Mouse (Mus musculus) CD4-positive, CD25-positive, alpha-beta regulatory T cell, adult 9 weeks (primary cell): Measurements from ENCODE around the gene Gm10842. TPM values are rescaled to one million over a fixed set of nuclear protein-coding genes. Genes with fewer than 3 reads are reported as not detected.

Source experiments
- polyA plus RNA-seq: library from polyadenylated mRNA; unstranded; fragments of 100-300 nt; shearing (Covaris generic); gene quantifications from one replicate; pipeline ENCODE4 v1.2.1, GENCODE M21; 2017

The Gm10842 gene
- polyA plus RNA-seq = not detected

GRCm38 (mm10) chr11:105146593-105146992 lies at the start of gene Gm10842:
Gm10842 (plus strand) TSS chr11:105146893.

GRCm38 (mm10) chr11:105125735-105126519 lies 20.8 kb upstream of the Gm10842 start, which contains the start of gene Mettl2:
Mettl2 (plus strand) TSS chr11:105126425.

DNA sequence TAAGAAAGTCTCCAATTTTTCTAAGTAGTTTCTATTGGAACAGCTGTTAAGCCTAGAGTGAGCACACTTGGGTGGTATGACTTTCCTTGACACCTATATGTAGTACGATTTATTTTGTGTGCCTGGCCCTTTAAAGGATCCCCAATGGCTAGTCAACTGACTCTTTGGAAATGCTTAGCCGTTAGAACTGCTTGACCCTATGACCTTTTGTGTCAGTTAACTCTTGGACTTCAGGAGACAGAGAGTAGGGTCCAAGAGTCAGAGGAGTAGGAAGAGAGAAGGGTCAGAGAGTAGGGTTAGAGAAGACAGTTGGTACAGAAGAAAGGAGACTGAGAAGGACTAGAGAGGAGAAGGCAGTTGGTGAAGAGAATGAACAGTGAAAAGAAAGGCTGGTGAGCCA lies 31.8 kb downstream of the Gm10842 start, which contains the start of gene Tlk2:
Tlk2 (plus strand) TSS at position 292 of the 400 bp plus-strand sequence.

Other genes starting within 250 kb of the Gm10842 start
- gene Efcab3, start 83.3 kb upstream of the Gm10842 start, polyA plus RNA-seq = not detected
- 28.9 TPM for gene Mettl2, start 20.5 kb upstream of the Gm10842 start, polyA plus RNA-seq
- 15.5 TPM for gene Tlk2, start 31.9 kb downstream of the Gm10842 start, polyA plus RNA-seq
- gene Mrc2, start 145.8 kb downstream of the Gm10842 start, polyA plus RNA-seq = not detected